Mouse (Mus musculus): ENCODE data around the gene Zfp941. TPM values are rescaled to one million over a fixed set of nuclear protein-coding genes. Genes with fewer than 3 reads are reported as not detected.
A peak's percentile ranks its signal among the peaks of the same experiment; 100 is the strongest.

The Zfp941 gene
- 10 to 100 TPM; 15.3 to 16.3 TPM for total RNA-seq (2021)
- long read RNA-seq, experiment 1, transcript Zfp941-202 (3 exons, 3,851 nt) = major isoform, 11 of 17 reads
- long read RNA-seq, experiment 1, partial matches to known transcripts = 1 of 17 reads
- long read RNA-seq, experiment 1, other reads (novel, unspliced or antisense) = 5 of 17 reads
- long read RNA-seq, experiment 2, transcript Zfp941-202 (3 exons, 3,851 nt) = major isoform, 13 of 22 reads
- long read RNA-seq, experiment 2, partial matches to known transcripts = 2 of 22 reads
- long read RNA-seq, experiment 2, other reads (novel, unspliced or antisense) = 7 of 22 reads

- peak; percentile 73 to 84 for DNase-seq (ENCODE audit: low spot score in 2 of 2)
- intact Hi-C loops (cut with DNase I) = no loop called here
Measured at GRCm38 (mm10) chr7:140821653-140822329, at the start of gene Zfp941. Zfp941 (minus strand) TSS chr7:140822178.

- DNase-seq (ENCODE audit: low spot score in 2 of 2) = no peak
- intact Hi-C loops (cut with DNase I) = no loop called here
Measured at GRCm38 (mm10) chr7:140864761-140865160, 42.8 kb upstream of the Zfp941 start.

- intact Hi-C loops (cut with DNase I) = no loop called here
- DNase-seq (ENCODE audit: low spot score in 2 of 2) = no peak
Measured at GRCm38 (mm10) chr7:140860728-140861127, 38.8 kb upstream of the Zfp941 start.

GRCm38 (mm10) chr7:140859997-140860396 lies 38.0 kb upstream of the Zfp941 start:
- intact Hi-C loops (cut with DNase I) = no loop called here
- DNase-seq (ENCODE audit: low spot score in 2 of 2) = no peak

GRCm38 (mm10) chr7:140858746-140859145 lies 36.8 kb upstream of the Zfp941 start:
- DNase-seq (ENCODE audit: low spot score in 2 of 2) = no peak
- intact Hi-C loops (cut with DNase I) = no loop called here

- DNase-seq (ENCODE audit: low spot score in 2 of 2) = peak; percentile 25 to 48
- intact Hi-C loops (cut with DNase I) = no loop called here
Measured at GRCm38 (mm10) chr7:140857550-140858505, 35.9 kb upstream of the Zfp941 start, which contains the start of gene Bet1l. Bet1l (minus strand) TSS chr7:140857577.

GRCm38 (mm10) chr7:140856785-140857549 lies 35.0 kb upstream of the Zfp941 start, which contains the start of gene Ric8a:
Ric8a (plus strand) TSS chr7:140856957.
- peak; percentile 78 to 86 for DNase-seq (ENCODE audit: low spot score in 2 of 2)
- intact Hi-C loops (cut with DNase I) = loop anchor here (1.0 kb wide), 1 partner anchor 25 kb away; the partner anchor contains the start of gene Sirt3

- intact Hi-C loops (cut with DNase I) = loop anchor here (1.0 kb wide), 1 partner anchor 26 kb away; the partner anchor contains the start of gene Sirt3
- DNase-seq (ENCODE audit: low spot score in 2 of 2) = peak; percentile 85 to 91
Measured at GRCm38 (mm10) chr7:140855860-140856784, 34.1 kb upstream of the Zfp941 start, which contains the start of gene Gm45785. Gm45785 (minus strand) TSS chr7:140856331.

GRCm38 (mm10) chr7:140855181-140855580 lies 33.2 kb upstream of the Zfp941 start:
- no peak for DNase-seq (ENCODE audit: low spot score in 2 of 2)
- intact Hi-C loops (cut with DNase I) = no loop called here

GRCm38 (mm10) chr7:140854483-140854882 lies 32.5 kb upstream of the Zfp941 start:
- DNase-seq (ENCODE audit: low spot score in 2 of 2) = no peak
- intact Hi-C loops (cut with DNase I) = no loop called here

- no peak for DNase-seq (ENCODE audit: low spot score in 2 of 2)
- intact Hi-C loops (cut with DNase I) = no loop called here
Measured at GRCm38 (mm10) chr7:140853386-140853785, 31.4 kb upstream of the Zfp941 start.

GRCm38 (mm10) chr7:140851916-140852315 lies 29.9 kb upstream of the Zfp941 start:
- DNase-seq (ENCODE audit: low spot score in 2 of 2) = no peak
- intact Hi-C loops (cut with DNase I) = no loop called here

GRCm38 (mm10) chr7:140848591-140848990 lies 26.6 kb upstream of the Zfp941 start:
- DNase-seq (ENCODE audit: low spot score in 2 of 2) = no peak
- intact Hi-C loops (cut with DNase I) = loop anchor here (10.0 kb wide), 1 partner anchor 326 kb away; the partner anchor contains the start of gene Rnh1

- DNase-seq (ENCODE audit: low spot score in 2 of 2) = peak in 1 of 2 experiments; percentile 43
- intact Hi-C loops (cut with DNase I) = loop anchor here (10.0 kb wide), 1 partner anchor 327 kb away; the partner anchor contains the start of gene Rnh1
Measured at GRCm38 (mm10) chr7:140847755-140848580, 26.0 kb upstream of the Zfp941 start, which contains the start of gene Odf3. Odf3 (plus strand) TSS chr7:140847805.

GRCm38 (mm10) chr7:140846676-140847075 lies 24.7 kb upstream of the Zfp941 start:
- intact Hi-C loops (cut with DNase I) = loop anchor here (10.0 kb wide), 1 partner anchor 328 kb away; the partner anchor contains the start of gene Rnh1
- no peak for DNase-seq (ENCODE audit: low spot score in 2 of 2)

GRCm38 (mm10) chr7:140845683-140846082 lies 23.7 kb upstream of the Zfp941 start:
- intact Hi-C loops (cut with DNase I) = loop anchor here (1.0 to 10.0 kb wide), 3 partner anchors 58 to 329 kb away; partner anchors contain the start of gene Rnh1
- DNase-seq (ENCODE audit: low spot score in 2 of 2) = no peak

Data from left cerebral cortex, postnatal 14 days (tissue).